ENCODE assay signal across 12 mouse cellular contexts in genomic region chr6:116009426-116009825, GRCm38 (mm10). TPM values are rescaled to one million over a fixed set of nuclear protein-coding genes. Genes with fewer than 3 reads are reported as not detected.
A peak's percentile ranks its signal among the peaks of the same experiment; 100 is the strongest.
DNase-seq lines count a peak whose midpoint lies in the region; ATAC-seq lines count a peak whose summit lies in the region.
"Had no signal": no experiment of that assay in that cellular context is flagged by ENCODE, and none has a peak within 500 bp of the region (broad histone marks: within the 10 kb centered on the region; RNA-seq: fewer than 3 reads in every experiment).

No protein-coding gene starts in this region.

- WGBS in heart, embryonic 11.5 days (ENCODE audit: insufficient replicate concordance), result 62% methylated on average over 12 of the region's 12 CpGs
- 44% methylated on average over 12 of the region's 12 CpGs for WGBS in midbrain, embryonic 15.5 days

- no peaks in the 10 kb centered on the region for H3K27me3 ChIP-seq in heart, embryonic 11.5 days (ENCODE audit: control insufficient read depth, insufficient read depth, low read length)
- H3K27me3 ChIP-seq in midbrain, embryonic 15.5 days (replicated peaks), result no peaks in the 10 kb centered on the region

- H3K4me3 ChIP-seq in heart, embryonic 11.5 days (ENCODE audit: low read depth, low read length), result no peak overlapping the region
- no peak overlapping the region for H3K4me3 ChIP-seq in midbrain, embryonic 15.5 days
- H3K4me3 ChIP-seq: limb, embryonic 12.5 days; neural tube, embryonic 12.5 days had no signal

- peaks cover 21% of the 10 kb centered on the region for H3K4me1 ChIP-seq in heart, embryonic 11.5 days (ENCODE audit: control insufficient read depth, insufficient read depth, low read length)
- H3K4me1 ChIP-seq in midbrain, embryonic 15.5 days, result no peaks in the 10 kb centered on the region
- H3K4me1 ChIP-seq: neural tube, embryonic 12.5 days had no signal

- no peak for ATAC-seq in heart, embryonic 11.5 days (replicated peaks; ENCODE audit: insufficient number of reproducible peaks, low FRiP score, low TSS enrichment)
- no peak for ATAC-seq in frontal cortex, adult (ENCODE audit: low TSS enrichment)
- no peak for ATAC-seq in midbrain, embryonic 15.5 days (replicated peaks)
- ATAC-seq: inflammation-experienced regulatory T-cells, adult 6 months had no signal

- H3K36me3 ChIP-seq in heart, embryonic 11.5 days (ENCODE audit: control insufficient read depth, insufficient read depth, low read length), result no peaks in the 10 kb centered on the region
- H3K36me3 ChIP-seq in midbrain, embryonic 15.5 days (replicated peaks), result no peaks in the 10 kb centered on the region
- H3K36me3 ChIP-seq: limb, embryonic 12.5 days; neural tube, embryonic 12.5 days had no signal

- no peaks in the 10 kb centered on the region for H3K9me3 ChIP-seq in heart, embryonic 11.5 days (replicated peaks; ENCODE audit: control insufficient read depth, low read length)
- H3K9me3 ChIP-seq in midbrain, embryonic 15.5 days, result no peaks in the 10 kb centered on the region
- H3K9me3 ChIP-seq: limb, embryonic 12.5 days; neural tube, embryonic 12.5 days had no signal

- no peak overlapping the region for H3K4me2 ChIP-seq in heart, embryonic 11.5 days
- H3K4me2 ChIP-seq in midbrain, embryonic 15.5 days, result no peak overlapping the region
- H3K4me2 ChIP-seq: limb, embryonic 12.5 days; neural tube, embryonic 12.5 days had no signal

- intact Hi-C loops in heart, postnatal 10 days (cut with DNase I), result loop anchor here (2.0 kb wide), 1 partner anchor 163 kb away; no protein-coding TSS in a partner anchor

- H3K9ac ChIP-seq in heart, embryonic 11.5 days (ENCODE audit: low read depth, low read length), result no peak overlapping the region
- no peak overlapping the region for H3K9ac ChIP-seq in midbrain, embryonic 15.5 days
- H3K9ac ChIP-seq: limb, embryonic 12.5 days; neural tube, embryonic 12.5 days had no signal

- DNase-seq in heart, postnatal 10 days, result peak; percentile 31 to 47
- peak; percentile 91 for DNase-seq in 416B (ENCODE audit: low read depth)
- peak; percentile 65 for DNase-seq in adrenal gland, postnatal 14 days
- DNase-seq in kidney, postnatal 36 days, result peak; percentile 69 to 81
- no peak for DNase-seq in thymus, postnatal 10 days (ENCODE audit: low spot score in 2 of 2)
- DNase-seq: thymus, postnatal 25 days had no signal

- no peak overlapping the region for H3K27ac ChIP-seq in heart, embryonic 11.5 days (ENCODE audit: low read depth, low read length)
- H3K27ac ChIP-seq in midbrain, embryonic 15.5 days, result no peak overlapping the region
- H3K27ac ChIP-seq: limb, embryonic 12.5 days; neural tube, embryonic 12.5 days had no signal

RNA-seq across cellular contexts. Expression of gene Plxnd1, which starts 14.6 kb away (rescaled TPM):
- total RNA-seq in heart, postnatal 10 days (2021), result 100 to 1,000 TPM; 179 to 224 TPM
- polyA plus RNA-seq in heart, embryonic 11.5 days (2014; fragmentation: Nextera tagmentation; extraction: Ambion mirVana), result 56.1 and 60.0 TPM in 2 replicates
- 154 and 173 TPM in 2 replicates for total RNA-seq in adrenal gland, postnatal 14 days (2021)
- polyA plus RNA-seq in midbrain, embryonic 15.5 days (2015; fragmentation: Nextera tagmentation; extraction: Ambion mirVana), result 8.0 and 8.3 TPM in 2 replicates

Comparison
In these comparisons a context has a peak if more than half of its experiments do, and no peak if none do; other contexts are left out.
1. DNase-seq: peak in heart, postnatal 10 days (2 of 2), 416B (single experiment), adrenal gland, postnatal 14 days (single experiment) and kidney, postnatal 36 days (2 of 2); none in thymus, postnatal 10 days (0 of 2).